Mouse (Mus musculus): ENCODE measurements around the gene Fcgr1. TPM values are rescaled to one million over a fixed set of nuclear protein-coding genes. Genes with fewer than 3 reads are reported as not detected.
"Not testable (repeated sequence)": the region's sequence is repeated elsewhere in the genome, so short reads cannot be mapped to it uniquely, and the experiment has no call there.

The Fcgr1 gene
- polyA plus RNA-seq, 1 experiment: not detected

- Histone ChIP-seq H3K4me3 (ENCODE audit: insufficient read depth, low read depth, low read length) (no peak overlapping the region), H3K4me1 (ENCODE audit: control insufficient read depth, insufficient read depth, low read length) (no peaks in the 10 kb centered on the region), H3K27ac (ENCODE audit: insufficient read depth, low read depth, low read length) (no peak overlapping the region)
- TF ChIP-seq CTCF (IDR thresholded peaks at IDR 0.05; ENCODE audit: insufficient read depth, low read depth, low read length): no peak
- TF ChIP-seq POLR2A (IDR thresholded peaks at IDR 0.05; ENCODE audit: insufficient read depth, low read depth, low read length): no peak
- 72% methylated on average over 3 of the region's 3 CpGs for WGBS
These were observed 15.7 kb upstream of the Fcgr1 start for GRCm38 (mm10) chr3:96309441-96309840.

DNA sequence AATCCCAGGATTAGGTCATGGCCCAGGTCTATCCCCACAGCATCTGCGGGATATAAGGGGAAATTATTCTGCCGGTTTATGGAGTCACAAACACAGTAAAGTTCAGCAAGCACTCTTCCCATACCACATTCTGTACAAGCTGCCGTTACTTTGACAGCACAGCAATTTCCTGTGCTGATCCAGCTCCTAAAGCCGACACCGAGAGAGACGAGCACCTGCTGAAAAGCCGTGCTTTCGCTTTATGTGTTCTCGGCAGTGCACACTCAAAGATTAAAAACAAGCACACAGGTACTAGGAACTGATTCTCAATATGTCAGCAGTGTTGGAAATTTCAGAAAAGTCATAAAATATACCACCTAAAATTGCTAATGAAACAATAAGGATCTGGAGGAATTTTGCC, 12.7 kb upstream of the Fcgr1 start:
- no peak overlapping the region for H3K27ac ChIP-seq (ENCODE audit: insufficient read depth, low read depth, low read length)
- 83% methylated on average over 9 of the region's 9 CpGs for WGBS
- no peak overlapping the region for H3K4me3 ChIP-seq (ENCODE audit: insufficient read depth, low read depth, low read length)
- TF ChIP-seq CTCF (IDR thresholded peaks at IDR 0.05; ENCODE audit: insufficient read depth, low read depth, low read length) (no peak), POLR2A (IDR thresholded peaks at IDR 0.05; ENCODE audit: insufficient read depth, low read depth, low read length) (no peak)
- H3K4me1 ChIP-seq (ENCODE audit: control insufficient read depth, insufficient read depth, low read length): no peaks in the 10 kb centered on the region

GRCm38 (mm10) chr3:96302076-96302475, 8.3 kb upstream of the Fcgr1 start:
- Histone ChIP-seq H3K27ac (ENCODE audit: insufficient read depth, low read depth, low read length) (no peak overlapping the region), H3K4me3 (ENCODE audit: insufficient read depth, low read depth, low read length) (no peak overlapping the region), H3K4me1 (ENCODE audit: control insufficient read depth, insufficient read depth, low read length) (no peaks in the 10 kb centered on the region)
- TF ChIP-seq CTCF (IDR thresholded peaks at IDR 0.05; ENCODE audit: insufficient read depth, low read depth, low read length) (no peak), POLR2A (IDR thresholded peaks at IDR 0.05; ENCODE audit: insufficient read depth, low read depth, low read length) (no peak)
- 89% methylated on average over 5 of the region's 5 CpGs for WGBS

DNA sequence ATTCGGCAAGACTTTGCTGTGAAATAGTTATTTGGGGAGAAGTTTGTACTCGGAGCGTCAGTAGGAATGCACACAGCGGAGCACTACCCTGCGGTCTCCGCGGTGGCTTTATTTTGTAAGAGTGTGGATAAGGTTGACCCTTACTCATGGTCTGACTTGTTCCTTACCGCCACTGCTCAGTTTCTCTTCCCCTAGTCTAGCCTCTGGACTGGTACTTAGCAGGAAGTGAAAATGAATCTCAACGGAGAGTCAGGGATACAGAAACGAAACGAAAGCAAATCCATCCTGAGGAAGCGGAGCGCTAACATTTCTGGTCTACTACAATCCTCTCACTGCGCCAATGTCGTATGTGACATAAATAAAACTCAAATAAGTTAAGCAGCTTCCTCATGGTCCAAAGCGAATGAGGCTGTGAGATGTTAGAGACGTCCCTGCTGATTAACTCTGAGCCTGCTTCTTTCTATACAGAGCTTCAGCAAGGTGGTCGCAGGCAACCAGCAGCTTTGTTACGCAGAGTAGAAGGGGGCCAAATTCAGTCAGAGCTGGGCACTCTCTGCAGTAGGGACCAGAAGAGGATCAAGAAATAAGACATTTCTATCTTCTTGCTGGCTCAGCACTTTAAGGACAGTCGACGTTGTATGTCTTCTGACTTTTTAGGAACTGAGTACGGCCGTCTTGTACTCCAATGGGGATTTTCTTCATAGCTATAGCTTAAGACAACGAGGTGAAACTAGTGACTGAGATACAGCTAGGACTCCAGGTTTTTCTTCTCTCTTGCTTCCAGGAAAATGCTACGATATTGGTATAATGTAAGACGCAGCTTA, 7.1 kb upstream of the Fcgr1 start:
- Histone ChIP-seq H3K4me1 (ENCODE audit: control insufficient read depth, insufficient read depth, low read length) (no peaks in the 10 kb centered on the region), H3K27ac (ENCODE audit: insufficient read depth, low read depth, low read length) (no peak overlapping the region), H3K4me3 (ENCODE audit: insufficient read depth, low read depth, low read length) (no peak overlapping the region)
- TF ChIP-seq CTCF (IDR thresholded peaks at IDR 0.05; ENCODE audit: insufficient read depth, low read depth, low read length): no peak
- no peak for TF ChIP-seq POLR2A (IDR thresholded peaks at IDR 0.05; ENCODE audit: insufficient read depth, low read depth, low read length)
- WGBS: 75% methylated on average over 26 of the region's 26 CpGs

DNA sequence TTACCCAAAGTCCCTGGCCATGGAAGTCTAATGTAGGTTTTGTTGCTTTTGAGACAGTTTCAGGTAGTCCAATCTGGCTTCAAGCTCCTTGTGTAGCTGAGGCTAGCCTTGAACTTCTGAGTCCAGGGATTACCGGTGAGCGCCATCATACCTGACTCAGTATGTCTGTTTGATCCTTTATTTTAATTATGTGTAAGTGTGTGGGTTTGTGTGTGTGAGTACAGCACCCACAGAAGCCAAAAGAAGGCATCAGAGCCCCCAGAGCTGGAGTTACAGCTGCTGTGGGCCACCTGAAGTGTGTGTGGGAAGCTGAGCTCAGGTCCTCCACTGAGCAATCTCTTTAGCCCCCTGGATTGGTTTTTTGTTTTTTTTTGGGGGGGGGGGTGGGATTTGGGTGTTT, 5.8 kb upstream of the Fcgr1 start:
- WGBS: 97% methylated on average over 2 of the region's 2 CpGs
- no peaks in the 10 kb centered on the region for H3K4me1 ChIP-seq (ENCODE audit: control insufficient read depth, insufficient read depth, low read length)
- TF ChIP-seq POLR2A (IDR thresholded peaks at IDR 0.05; ENCODE audit: insufficient read depth, low read depth, low read length) (no peak), CTCF (IDR thresholded peaks at IDR 0.05; ENCODE audit: insufficient read depth, low read depth, low read length) (no peak)
- H3K27ac ChIP-seq (ENCODE audit: insufficient read depth, low read depth, low read length): no peak overlapping the region
- no peak overlapping the region for H3K4me3 ChIP-seq (ENCODE audit: insufficient read depth, low read depth, low read length)

DNA sequence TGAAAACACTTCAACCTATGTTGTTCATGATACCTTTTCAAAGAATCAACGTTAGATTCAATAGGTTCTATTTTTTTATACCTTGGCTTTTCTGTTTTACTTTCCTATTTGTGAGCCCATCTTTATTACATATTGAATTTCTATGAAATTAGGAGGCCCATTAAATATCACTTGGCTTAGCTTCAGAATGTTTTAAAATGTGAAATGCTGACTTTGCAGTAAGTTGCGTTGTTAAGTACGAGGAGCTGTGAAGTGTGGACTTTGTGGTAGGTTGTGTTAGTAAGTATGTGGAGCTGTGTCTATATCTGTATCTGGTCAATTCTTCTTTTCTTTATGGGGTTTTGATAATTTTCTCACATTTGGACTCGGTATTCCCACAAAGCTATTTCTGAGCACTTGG, 4.6 kb upstream of the Fcgr1 start:
- no peak overlapping the region for H3K4me3 ChIP-seq (ENCODE audit: insufficient read depth, low read depth, low read length)
- no peaks in the 10 kb centered on the region for H3K4me1 ChIP-seq (ENCODE audit: control insufficient read depth, insufficient read depth, low read length)
- WGBS: 81% methylated on average over 4 of the region's 4 CpGs
- no peak overlapping the region for H3K27ac ChIP-seq (ENCODE audit: insufficient read depth, low read depth, low read length)
- TF ChIP-seq POLR2A (IDR thresholded peaks at IDR 0.05; ENCODE audit: insufficient read depth, low read depth, low read length) (no peak), CTCF (IDR thresholded peaks at IDR 0.05; ENCODE audit: insufficient read depth, low read depth, low read length) (no peak)

DNA sequence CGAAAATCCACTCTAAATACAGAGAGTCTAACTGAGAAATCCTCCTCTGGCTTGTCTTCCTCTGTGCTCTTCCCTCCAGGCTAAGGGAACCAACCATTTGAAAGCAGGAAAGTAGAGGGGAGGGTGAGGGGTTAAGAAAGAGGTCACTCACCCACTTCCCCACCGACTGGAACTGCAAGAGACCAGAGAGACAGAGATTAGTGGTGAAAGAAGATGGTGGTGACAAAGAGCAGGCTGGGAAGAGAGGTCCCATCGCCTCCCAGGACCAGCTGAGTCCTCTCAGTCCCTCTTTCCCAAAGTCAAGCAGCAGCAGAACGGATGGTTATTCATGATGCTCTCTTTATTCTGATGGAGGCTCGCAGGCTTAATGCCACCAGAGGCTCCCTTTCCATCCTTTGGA, 401 bp downstream of the Fcgr1 start:
- no peak for TF ChIP-seq CTCF (IDR thresholded peaks at IDR 0.05; ENCODE audit: insufficient read depth, low read depth, low read length)
- no peak for TF ChIP-seq POLR2A (IDR thresholded peaks at IDR 0.05; ENCODE audit: insufficient read depth, low read depth, low read length)
- Histone ChIP-seq H3K4me3 (ENCODE audit: insufficient read depth, low read depth, low read length) (no peak overlapping the region), H3K4me1 (ENCODE audit: control insufficient read depth, insufficient read depth, low read length) (no peaks in the 10 kb centered on the region), H3K27ac (ENCODE audit: insufficient read depth, low read depth, low read length) (no peak overlapping the region)
- WGBS: 53% methylated on average over 5 of the region's 5 CpGs

DNA sequence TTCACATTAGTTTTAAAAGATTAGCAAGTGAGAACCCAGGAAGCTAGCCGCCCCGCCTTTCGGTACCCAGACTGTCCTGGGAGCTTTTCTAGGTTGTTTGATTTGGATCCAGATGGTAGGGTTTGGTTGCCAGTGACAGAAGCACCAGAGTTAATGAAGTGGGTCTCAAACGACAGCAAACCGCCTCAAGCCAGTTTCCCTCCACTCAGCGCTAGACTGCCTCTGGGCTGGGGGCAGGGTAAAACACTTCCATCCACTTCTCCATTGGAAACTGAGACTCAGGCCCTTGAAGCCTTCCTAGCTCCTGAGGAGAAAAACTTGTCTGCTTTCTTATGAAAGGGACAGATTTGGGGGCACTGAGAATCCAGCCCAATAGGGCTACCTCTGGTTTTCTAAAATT, 1.1 kb downstream of the Fcgr1 start:
- no peak overlapping the region for H3K27ac ChIP-seq (ENCODE audit: insufficient read depth, low read depth, low read length)
- WGBS: 72% methylated on average over 6 of the region's 6 CpGs
- TF ChIP-seq POLR2A (IDR thresholded peaks at IDR 0.05; ENCODE audit: insufficient read depth, low read depth, low read length): no peak
- TF ChIP-seq CTCF (IDR thresholded peaks at IDR 0.05; ENCODE audit: insufficient read depth, low read depth, low read length): no peak
- H3K4me1 ChIP-seq (ENCODE audit: control insufficient read depth, insufficient read depth, low read length): no peaks in the 10 kb centered on the region
- H3K4me3 ChIP-seq (ENCODE audit: insufficient read depth, low read depth, low read length): no peak overlapping the region

GRCm38 (mm10) chr3:96290727-96291126, 3.0 kb downstream of the Fcgr1 start:
- H3K27ac ChIP-seq (ENCODE audit: insufficient read depth, low read depth, low read length); H3K4me1 ChIP-seq (ENCODE audit: control insufficient read depth, insufficient read depth, low read length); H3K4me3 ChIP-seq (ENCODE audit: insufficient read depth, low read depth, low read length): not testable (repeated sequence)
- WGBS: 91% methylated on average over 3 of the region's 3 CpGs

GRCm38 (mm10) chr3:96289201-96289600, 4.6 kb downstream of the Fcgr1 start:
- no peak overlapping the region for H3K4me3 ChIP-seq (ENCODE audit: insufficient read depth, low read depth, low read length)
- H3K4me1 ChIP-seq (ENCODE audit: control insufficient read depth, insufficient read depth, low read length): no peaks in the 10 kb centered on the region
- WGBS: 81% methylated on average over 3 of the region's 3 CpGs
- no peak overlapping the region for H3K27ac ChIP-seq (ENCODE audit: insufficient read depth, low read depth, low read length)
- TF ChIP-seq CTCF (IDR thresholded peaks at IDR 0.05; ENCODE audit: insufficient read depth, low read depth, low read length) (no peak), POLR2A (IDR thresholded peaks at IDR 0.05; ENCODE audit: insufficient read depth, low read depth, low read length) (no peak)

All from olfactory bulb, adult 2 months (tissue).